Mouse (Mus musculus): ENCODE data around the gene Wfs1.

Wfs1 gene

DNA sequence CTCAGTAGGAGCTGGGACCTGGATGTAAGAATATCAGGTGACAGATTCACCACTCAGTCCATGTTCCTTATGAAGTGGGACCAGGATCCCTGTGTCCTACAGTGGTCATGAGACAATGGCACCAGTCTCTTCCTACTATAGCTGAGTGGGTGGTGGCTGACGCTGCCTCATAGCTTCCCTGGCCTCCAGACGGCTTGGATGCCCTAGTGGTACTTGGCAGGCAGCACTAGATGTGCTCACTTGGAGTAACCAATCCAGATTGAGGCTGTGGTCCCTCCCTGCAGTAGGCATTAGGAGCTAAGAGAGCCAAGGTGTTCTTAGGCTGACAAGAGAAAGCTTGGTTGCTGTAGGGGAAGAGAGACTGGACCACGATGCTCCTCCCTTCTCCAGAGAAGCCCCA, 59.6 kb downstream of the Wfs1 start:
- no peak for DNase-seq (ENCODE audit: low spot score in 2 of 2)

DNA sequence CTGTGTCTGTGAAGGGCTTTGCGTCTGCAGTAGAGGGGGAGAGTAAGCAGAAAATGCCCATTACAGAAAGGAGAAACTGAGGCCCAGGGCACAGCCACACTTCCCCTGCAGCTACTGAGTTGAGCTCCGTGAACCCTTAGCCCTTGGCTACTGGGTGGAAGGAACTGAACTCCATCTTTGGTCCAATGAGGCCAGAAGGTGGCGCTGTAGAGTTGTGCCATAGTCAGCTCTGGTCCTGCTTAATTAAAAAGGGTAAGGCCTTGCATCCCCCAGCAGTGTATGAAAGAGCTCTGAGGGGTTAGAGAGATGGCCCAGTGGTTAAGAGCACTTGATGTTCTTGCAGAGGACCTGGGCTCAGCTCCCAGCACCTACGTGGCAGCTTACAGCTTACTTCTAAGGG, 60.3 kb downstream of the Wfs1 start:
- DNase-seq (ENCODE audit: low spot score in 2 of 2): no peak

DNA sequence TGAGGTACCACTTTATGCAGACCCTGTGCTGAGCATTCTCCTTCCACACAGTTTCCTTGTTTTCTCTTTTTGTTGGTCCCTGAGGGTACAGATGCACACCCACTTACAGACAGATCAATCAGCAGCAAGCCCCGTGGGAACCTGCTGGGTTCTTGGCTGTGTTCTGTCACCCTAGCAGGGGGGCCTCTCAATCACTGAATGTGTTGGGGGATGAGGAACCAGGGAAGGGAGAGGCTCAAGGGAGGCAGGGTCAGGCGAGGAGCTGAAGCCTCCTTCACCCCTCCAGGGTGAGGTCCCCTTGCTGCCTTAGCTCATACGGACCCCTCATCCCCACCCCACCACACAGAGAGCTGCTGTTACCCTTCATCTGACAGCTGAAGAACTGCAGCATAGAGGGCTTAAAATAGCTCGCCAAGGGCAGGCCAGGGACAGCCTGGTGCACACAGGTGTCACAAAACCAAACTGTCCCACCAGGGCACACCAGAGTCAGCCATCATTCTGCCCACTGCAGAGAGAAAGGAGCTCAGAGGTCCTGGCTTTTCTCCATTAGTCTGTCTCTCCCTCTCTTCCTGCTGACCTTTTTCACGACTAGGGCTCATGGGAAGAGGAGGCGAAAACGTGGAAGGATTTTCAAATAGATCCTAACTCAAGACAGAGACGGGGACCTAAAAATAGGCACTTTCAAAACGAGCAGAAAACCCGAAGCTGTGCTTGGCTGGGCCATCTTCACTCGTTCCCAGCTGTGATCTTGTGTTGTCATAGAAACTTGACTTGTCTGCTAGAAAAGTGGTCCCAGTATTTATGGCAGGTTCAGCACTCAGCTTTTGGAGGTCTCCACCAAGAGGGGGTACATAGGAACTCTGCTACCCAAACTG, 64.9 kb downstream of the Wfs1 start:
- no peak for DNase-seq (ENCODE audit: low spot score in 2 of 2)

DNA sequence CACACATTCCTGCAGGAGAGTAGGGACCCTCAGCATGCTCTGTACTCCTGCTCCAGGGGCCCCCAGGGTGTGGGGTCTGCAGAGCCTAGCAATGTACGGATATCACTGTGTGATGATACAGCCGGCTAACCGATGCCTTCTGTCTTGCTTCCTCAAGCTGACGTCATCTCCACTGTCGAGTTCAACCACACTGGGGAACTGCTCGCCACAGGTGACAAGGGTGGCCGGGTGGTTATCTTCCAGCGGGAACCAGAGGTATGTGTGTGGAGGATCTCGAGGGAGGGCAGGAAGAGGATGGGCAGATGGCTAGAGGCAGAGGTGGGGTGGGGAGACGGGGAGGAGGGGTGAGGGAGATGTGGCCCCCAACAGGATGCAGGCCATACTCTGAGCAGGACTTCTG, 66.2 kb downstream of the Wfs1 start:
- DNase-seq (ENCODE audit: low spot score in 2 of 2): no peak

DNA sequence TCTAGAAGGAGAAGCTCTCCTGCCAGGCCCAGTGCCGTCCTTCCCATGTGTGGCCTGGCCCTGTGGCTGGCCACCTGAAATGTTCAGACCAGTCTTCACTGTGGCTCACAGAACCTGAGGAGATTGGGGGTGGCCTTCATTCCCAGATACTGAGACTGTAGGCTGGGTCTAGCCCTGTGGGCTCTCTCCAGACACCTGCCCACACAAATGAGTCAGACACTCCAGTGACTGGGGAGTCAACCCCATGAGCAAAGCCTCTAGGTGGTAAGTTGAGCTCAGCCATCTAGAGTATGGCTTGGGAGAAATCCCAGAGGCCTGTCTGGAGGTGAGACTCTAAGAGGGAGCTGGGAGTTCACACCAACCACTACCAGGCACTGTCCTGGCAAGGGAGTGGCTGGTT, 67.1 kb downstream of the Wfs1 start:
- DNase-seq (ENCODE audit: low spot score in 2 of 2): no peak

DNA sequence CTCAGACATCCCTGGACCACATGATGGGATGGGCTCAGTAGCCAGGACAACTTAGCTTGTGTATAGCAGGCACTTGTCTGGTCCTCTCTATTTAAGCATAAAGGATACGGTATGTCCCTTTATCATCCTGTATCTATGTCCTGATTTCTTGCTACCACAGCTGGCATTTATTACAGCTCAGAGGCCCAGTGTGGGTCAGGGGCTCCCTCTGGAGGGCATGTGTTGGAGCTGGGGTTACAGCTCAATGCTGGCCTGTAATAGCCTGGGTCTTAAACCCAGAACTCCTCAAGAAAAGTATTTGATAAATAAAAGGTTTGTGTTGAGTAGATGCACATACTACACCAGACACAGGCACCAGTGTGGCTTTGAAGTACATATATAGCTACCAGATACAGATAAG, 68.9 kb downstream of the Wfs1 start:
- DNase-seq (ENCODE audit: low spot score in 2 of 2): no peak

DNA sequence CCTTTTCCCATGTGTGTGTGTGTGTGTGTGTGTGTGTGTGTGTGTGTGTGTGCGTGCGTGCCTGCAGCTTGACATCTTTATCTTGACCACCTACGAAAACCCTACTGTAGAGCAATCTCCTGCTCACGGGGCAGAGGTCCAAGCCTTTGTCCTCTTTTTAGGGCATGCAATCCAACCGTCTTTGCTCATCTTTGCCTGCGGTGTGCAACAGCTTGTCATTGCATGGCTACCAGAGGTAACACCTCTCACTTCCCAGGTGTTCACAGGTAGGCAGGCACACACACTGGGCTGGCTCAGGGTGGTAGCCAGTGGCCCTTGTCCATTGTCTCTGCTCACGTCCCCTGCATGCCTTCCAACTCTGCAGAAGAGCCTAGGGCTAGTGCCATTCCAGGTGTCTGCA, 71.0 kb downstream of the Wfs1 start:
- no peak for DNase-seq (ENCODE audit: low spot score in 2 of 2)

DNA sequence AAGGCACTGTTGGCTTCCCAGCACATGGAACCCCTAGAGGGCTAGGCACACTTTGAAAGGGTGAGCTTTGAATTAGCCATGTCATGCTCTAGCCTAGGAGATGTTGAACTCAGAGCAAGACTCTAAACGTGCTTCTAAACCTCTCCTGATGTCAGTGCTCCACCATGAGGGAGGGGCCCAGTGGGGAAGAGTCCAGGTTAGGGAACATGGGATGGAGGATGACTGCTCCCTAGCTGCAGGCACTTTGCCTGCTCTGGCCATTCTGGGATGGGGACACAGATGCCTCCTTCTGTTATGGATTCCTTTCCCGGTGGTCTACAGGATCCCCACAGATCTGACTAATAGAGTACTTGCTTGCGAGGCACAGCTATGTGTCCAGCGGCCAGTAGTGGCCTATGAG, 71.8 kb downstream of the Wfs1 start:
- no peak for DNase-seq (ENCODE audit: low spot score in 2 of 2)

DNA sequence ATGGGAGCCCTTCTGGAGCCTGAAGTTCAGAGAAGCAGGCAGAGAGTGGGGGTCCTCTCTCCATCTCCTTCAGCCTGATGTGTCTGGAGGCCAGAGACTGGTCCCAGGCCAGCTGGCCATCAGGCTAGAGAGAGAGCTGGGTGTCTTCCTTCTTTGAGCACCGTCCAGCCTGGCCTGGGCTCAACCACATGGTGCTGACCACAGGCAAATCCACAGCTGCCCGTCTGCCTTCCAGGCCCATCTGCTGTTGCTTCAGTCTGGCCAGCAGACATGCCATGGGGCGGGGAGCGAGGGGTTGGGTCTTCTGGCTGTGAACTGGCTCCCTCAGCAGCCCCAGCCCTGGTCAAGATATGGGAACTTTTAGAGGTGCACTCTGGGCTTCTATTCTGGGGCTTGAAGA, 72.4 kb downstream of the Wfs1 start:
- no peak for DNase-seq (ENCODE audit: low spot score in 2 of 2)
